Mouse (Mus musculus): ENCODE results near the gene Sec24d. TPM values are rescaled to one million over a fixed set of nuclear protein-coding genes. Genes with fewer than 3 reads are reported as not detected.

Gene Sec24d
- polyA plus RNA-seq (2014; fragmentation: Illumina TruSeq; extraction: RNeasy Lipid Tissue Mini Kit (QIAGEN cat#74804); ENCODE audit: low read depth, low replicate concordance) = 55.5 TPM

DNA sequence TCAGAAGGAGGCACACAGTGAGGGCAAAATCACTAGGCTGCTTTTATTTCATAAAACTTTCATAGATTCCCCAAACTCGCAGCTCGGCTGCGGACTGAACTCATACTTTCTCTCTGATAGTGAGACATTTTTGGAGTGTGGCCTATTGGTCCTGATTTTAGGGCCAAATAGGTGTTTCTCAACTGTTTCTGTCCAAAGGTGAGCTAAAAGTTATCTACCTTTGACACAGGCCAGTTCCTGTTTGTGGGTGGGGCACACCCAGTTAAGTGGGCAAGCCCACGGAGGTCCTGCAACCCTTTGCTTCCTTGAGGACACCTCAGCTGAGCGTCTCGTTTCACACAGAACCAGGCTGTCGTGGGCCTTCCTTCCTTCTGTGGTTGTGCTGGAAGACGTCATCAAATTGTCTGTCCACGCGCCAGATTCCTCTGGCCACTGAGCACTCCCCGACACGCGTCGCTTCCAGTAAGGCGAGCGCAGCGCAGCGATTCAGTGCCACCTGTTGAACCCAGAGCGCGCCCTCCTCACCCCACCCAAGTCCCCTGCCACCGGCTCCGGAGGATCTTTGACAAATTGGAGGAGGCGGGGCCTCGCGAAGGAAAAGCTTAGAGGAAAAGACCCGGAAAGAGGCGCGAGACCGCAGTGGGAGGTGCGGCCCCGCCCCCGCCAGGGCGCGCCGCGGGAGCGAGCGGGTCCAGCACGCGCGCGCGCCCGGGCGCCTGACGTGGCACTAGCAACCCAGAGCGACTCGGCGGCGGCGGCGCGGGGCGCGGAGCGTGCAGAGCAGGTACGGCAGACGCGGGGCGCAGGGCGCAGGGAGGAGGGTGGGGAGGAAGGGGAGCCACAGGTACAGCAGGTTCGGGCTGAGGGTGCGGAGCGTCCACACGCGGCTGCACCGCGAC is at the start of gene Sec24d:
Gene Sec24d (plus strand): TSS at position 703 of the 899 bp plus-strand sequence.

DNA sequence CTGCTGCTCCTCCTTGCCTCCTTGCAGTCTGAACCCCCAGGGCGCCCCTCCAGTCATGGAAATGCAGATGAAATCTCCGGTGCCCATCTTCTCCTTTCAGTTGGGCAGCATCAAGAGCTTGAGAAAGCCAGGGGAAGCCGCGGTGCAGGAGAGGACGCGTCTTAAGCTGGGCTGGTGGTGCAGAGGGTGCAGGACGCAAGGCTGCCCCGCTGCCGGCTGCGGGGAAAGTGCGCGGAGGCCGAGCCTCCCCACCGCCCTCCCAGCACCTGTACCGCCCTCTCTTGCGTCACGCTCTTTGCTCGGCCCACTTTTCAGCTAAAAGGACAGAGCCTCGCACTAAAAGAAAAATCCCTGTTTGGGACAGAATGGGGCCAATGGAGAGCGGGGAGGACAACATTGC is 31.3 kb upstream of the Sec24d start, which contains the start of gene Synpo2:
Gene Synpo2 (minus strand): TSS at position 229 of the 400 bp plus-strand sequence.

DNA sequence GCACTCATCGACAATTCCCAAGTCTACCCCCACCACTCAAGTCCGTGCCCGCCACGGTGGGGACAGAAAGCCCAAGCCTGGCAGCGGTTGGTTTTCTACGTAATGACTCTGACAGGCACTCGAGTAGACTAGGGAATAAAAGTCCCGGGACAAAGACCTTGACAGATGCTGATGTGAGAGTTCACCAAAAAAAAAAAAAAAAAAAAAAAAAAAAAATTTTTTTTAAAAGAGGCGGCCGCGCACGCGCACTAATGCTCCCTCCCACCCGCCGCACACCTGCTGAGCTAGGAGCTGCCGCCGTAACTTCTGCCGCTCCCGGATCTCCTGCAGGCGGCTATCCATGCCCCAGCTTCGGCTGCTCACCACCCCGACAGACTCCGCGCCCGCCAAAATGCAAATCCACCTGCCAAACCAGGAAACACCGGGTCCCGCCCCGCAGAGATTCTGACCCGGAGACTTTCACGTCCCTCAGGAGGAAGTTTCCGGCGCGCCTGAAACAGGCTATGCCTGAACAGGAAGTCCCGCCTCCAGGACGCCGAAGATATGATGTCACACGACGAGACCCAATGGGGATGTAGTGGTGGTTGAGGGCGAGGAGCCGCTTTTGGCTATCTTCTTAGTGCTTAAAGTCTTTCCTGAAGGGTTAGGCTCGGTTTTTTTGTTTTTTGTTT is 118.4 kb downstream of the Sec24d start, which contains the start of gene Mettl14:
Gene Mettl14 (minus strand): TSS at position 623 of the 671 bp plus-strand sequence.

Other genes starting within 250 kb of the Sec24d start
- 0.35 TPM for gene Myoz2, start 232.4 kb upstream of the Sec24d start, polyA plus RNA-seq (2014; fragmentation: Illumina TruSeq; extraction: RNeasy Lipid Tissue Mini Kit (QIAGEN cat#74804); ENCODE audit: low read depth, low replicate concordance)
- gene Synpo2, start 31.3 kb upstream of the Sec24d start, polyA plus RNA-seq (2014; fragmentation: Illumina TruSeq; extraction: RNeasy Lipid Tissue Mini Kit (QIAGEN cat#74804); ENCODE audit: low read depth, low replicate concordance) = 20.4 TPM
- 14.4 TPM for gene Mettl14, start 118.7 kb downstream of the Sec24d start, polyA plus RNA-seq (2014; fragmentation: Illumina TruSeq; extraction: RNeasy Lipid Tissue Mini Kit (QIAGEN cat#74804); ENCODE audit: low read depth, low replicate concordance)
- 18.7 TPM for gene Prss12, start 179.5 kb downstream of the Sec24d start, polyA plus RNA-seq (2014; fragmentation: Illumina TruSeq; extraction: RNeasy Lipid Tissue Mini Kit (QIAGEN cat#74804); ENCODE audit: low read depth, low replicate concordance)